Mouse (Mus musculus) midbrain, embryonic 14.5 days (tissue): ENCODE measurements around the gene Ube2ql1. TPM values are rescaled to one million over a fixed set of nuclear protein-coding genes. Genes with fewer than 3 reads are reported as not detected.

Source experiments
- ATAC-seq: fragments of 200-750 bp; cut with Nextera tagmentation; 2 replicates; pipeline ENCODE4 v1.8.0; 2017; ENCODE audit warnings: moderate number of reproducible peaks, moderate library complexity; ENCODE audit not compliant: low FRiP score, low TSS enrichment
- DNase-seq: peaks from one replicate; pipeline ENCODE4 v3.0.0-alpha.2; 2015
- H3K27ac ChIP-seq: fragments of 300-500 bp; sonication (generic); replicated peaks from 2 replicates; pipeline ENCODE4 v1.5.1; 2014; ENCODE audit warnings: mild to moderate bottlenecking, low read depth, low read length, moderate library complexity
- H3K27me3 ChIP-seq: fragments of 300-500 bp; sonication (generic); 2 replicates; pipeline ENCODE4 v1.6.1; 2014; ENCODE audit warnings: low read length, control low read depth, mixed read lengths; ENCODE audit not compliant: control insufficient read depth, insufficient read depth
- H3K36me3 ChIP-seq: fragments of 300-500 bp; sonication (generic); 2 replicates; pipeline ENCODE4 v1.6.1; 2014; ENCODE audit warnings: low read length, control low read depth; ENCODE audit not compliant: control insufficient read depth, insufficient read depth
- H3K4me1 ChIP-seq: fragments of 300-500 bp; sonication (generic); 2 replicates; pipeline ENCODE4 v1.6.1; 2014; ENCODE audit warnings: mild to moderate bottlenecking, antibody characterized with exemption, low read length, control low read depth; ENCODE audit not compliant: control insufficient read depth, insufficient read depth
- H3K4me2 ChIP-seq: fragments of 300-500 bp; sonication (generic); 2 replicates; pipeline ENCODE4 v1.6.1; 2014; ENCODE audit warnings: mild to moderate bottlenecking, low read length, moderate library complexity
- H3K4me3 ChIP-seq: fragments of 300-500 bp; sonication (generic); replicated peaks from 2 replicates; pipeline ENCODE4 v1.5.1; 2014; ENCODE audit warnings: low read depth, low read length
- H3K9ac ChIP-seq: fragments of 300-500 bp; sonication (generic); replicated peaks from 2 replicates; pipeline ENCODE4 v1.6.1; 2014; ENCODE audit warnings: mild to moderate bottlenecking, low read length, moderate library complexity
- H3K9me3 ChIP-seq: fragments of 300-500 bp; sonication (generic); 2 replicates; pipeline ENCODE4 v1.6.1; 2016; ENCODE audit warnings: low read length, control low read depth, mixed read lengths; ENCODE audit not compliant: control insufficient read depth
- WGBS: fragments of 180-500 bp; shearing (Covaris S2); extraction: QIAGEN DNeasy Blood & Tissue Kit; methylation state at CpG from one replicate; pipeline ENCODE4 v1.1.7; 2014; 5-methylcytosine and 5-hydroxymethylcytosine counted together
- polyA plus RNA-seq: library from polyadenylated mRNA; unstranded; fragments of >200 nt; fragmentation: Nextera tagmentation; extraction: Ambion mirVana; gene quantifications from 2 replicates; pipeline ENCODE4 v1.2.1, GENCODE M21; 2014

The Ube2ql1 gene
- polyA plus RNA-seq, 1 experiment from 2014 or later, result 34.4 TPM

DNA sequence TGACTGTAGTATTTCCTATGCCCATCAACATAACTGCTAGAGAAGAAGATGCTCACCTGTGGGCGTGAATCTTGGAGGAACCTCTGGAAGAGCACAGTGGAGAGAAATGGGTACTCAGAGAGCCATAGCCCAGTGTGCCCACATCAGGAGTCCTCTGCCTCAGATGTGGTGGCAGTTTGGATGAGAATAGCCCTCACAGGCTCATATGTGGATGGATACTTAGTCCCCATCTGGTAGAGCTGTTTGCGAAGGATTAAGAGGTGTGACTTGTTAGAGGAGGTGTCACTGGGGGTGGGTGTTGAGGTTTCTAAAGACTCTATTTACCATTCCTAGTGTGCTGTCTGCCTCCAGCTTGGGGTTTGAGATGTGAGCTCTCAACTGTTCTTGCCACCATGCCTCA is 13.2 kb upstream of the Ube2ql1 start:
- Histone ChIP-seq H3K9ac (no peak overlapping the region), H3K4me1 (no peaks in the 10 kb centered on the region), H3K27ac (no peak overlapping the region), H3K27me3 (no peaks in the 10 kb centered on the region), H3K4me3 (no peak overlapping the region), H3K9me3 (no peaks in the 10 kb centered on the region), H3K36me3 (no peaks in the 10 kb centered on the region), H3K4me2 (no peak overlapping the region)
- DNase-seq, result no peak
- 87% methylated on average over 2 of the region's 2 CpGs for WGBS
- ATAC-seq, result no peak

DNA sequence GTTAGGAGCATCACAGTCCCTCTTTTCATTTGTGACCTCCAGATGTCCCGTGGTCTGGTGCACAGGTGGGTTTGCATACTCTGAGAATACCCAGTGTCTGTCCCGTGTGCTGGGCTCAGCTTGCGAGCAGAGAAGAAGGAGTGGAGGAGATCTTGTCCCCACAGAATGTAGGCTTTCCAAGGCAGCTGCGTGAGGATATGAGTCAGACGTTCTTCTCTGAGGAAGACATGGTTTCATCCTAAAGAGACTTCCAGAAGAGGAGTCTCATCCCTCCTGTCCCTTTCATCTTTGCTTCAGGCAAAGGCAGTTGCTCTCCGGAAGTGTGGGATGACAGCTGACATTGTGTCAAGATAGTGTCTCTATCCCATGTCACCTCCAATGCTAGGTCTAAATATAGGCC is 11.8 kb upstream of the Ube2ql1 start:
- 87% methylated on average over 6 of the region's 6 CpGs for WGBS
- H3K9me3 ChIP-seq, result no peaks in the 10 kb centered on the region

DNA sequence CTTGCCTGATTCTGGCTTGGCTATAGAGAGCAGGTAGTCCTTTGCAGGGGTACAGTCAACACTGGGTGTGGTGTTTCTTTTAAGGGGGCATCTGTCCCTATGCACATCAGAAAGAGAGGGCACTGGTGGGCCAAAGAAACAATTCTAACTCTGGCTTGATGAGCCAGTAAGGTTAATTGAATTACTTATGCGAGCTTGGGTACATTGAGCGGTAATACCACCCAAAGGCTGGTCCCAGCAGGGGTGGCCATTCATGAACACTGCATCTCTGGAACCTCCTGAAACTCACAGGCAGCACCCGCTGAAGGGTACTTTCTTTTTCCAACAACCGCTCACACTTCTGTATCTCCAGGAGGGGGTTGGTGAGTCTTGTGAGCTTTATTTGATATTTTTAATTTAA is 9.1 kb upstream of the Ube2ql1 start:
- DNase-seq, result no peak

More for the DNA sequence above, 11.8 kb upstream of the Ube2ql1 start:
- Histone ChIP-seq H3K27me3 (no peaks in the 10 kb centered on the region), H3K4me3 (no peak overlapping the region), H3K36me3 (no peaks in the 10 kb centered on the region), H3K27ac (no peak overlapping the region), H3K9ac (no peak overlapping the region), H3K4me2 (no peak overlapping the region), H3K4me1 (no peaks in the 10 kb centered on the region)
- DNase-seq (no peak), ATAC-seq (no peak)

DNA sequence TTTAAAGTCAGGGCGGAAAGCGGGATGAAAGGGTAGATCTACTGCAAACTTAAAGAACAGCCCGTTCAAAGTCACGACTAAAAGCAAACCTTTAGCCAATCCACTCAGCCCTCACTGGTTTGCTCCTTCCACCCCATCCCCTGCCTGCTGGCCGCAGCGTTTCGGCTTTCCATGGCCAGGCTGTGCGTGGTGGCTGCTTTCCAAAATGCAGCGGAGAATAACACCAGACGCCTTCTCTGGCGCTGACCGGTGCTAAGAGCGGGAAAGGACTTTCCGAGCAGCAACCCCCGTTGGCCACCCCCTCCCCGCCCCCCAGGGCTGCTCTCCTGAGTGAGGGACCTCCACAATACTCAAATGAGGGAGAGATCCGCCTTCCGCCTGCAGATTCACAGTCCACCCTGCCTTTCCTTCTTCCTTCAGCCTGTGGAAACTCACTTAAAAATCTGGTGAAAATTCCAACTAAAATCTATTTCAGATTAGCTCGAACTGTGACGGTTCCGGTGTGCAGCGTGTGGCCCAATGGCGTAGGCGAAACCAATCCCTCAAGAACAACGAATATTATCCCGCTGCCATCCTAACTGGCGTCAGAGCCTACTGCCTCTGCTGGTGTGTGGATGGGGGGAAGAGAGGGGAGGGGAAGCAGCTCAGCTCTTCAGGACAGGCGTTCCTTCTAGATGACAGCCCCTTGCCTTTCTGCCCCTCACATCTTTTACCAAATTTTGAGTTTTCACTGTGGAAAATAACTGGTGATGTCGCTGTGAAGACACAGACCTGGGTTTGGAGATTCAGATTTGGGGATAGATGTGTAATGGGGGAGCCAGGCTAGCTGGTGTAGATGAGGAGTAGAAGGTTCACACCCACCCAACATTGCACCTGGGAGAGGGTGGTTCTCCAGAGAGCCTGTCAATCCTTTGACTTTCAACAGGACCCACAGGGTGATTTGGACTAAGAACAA is 919 bp upstream of the Ube2ql1 start:
- Histone ChIP-seq H3K4me3 (peak overlapping the region; percentile 84), H3K9ac (peak overlapping the region; percentile 95), H3K27me3 (no peaks in the 10 kb centered on the region), H3K36me3 (no peaks in the 10 kb centered on the region), H3K4me1 (peaks cover 15% of the 10 kb centered on the region), H3K4me2 (peak overlapping the region; percentile 89), H3K9me3 (no peaks in the 10 kb centered on the region), H3K27ac (peak overlapping the region; percentile 96)
- under 1% methylated on average over 29 of the region's 29 CpGs for WGBS
- DNase-seq (peak; percentile 79), ATAC-seq (peak; percentile 25; the same call in 1 of the 2 replicates)

More for the DNA sequence above, 9.1 kb upstream of the Ube2ql1 start:
- H3K4me3 ChIP-seq, result no peak overlapping the region
- no peaks in the 10 kb centered on the region for H3K9me3 ChIP-seq
- H3K9ac ChIP-seq, result no peak overlapping the region
- no peaks in the 10 kb centered on the region for H3K27me3 ChIP-seq
- H3K4me2 ChIP-seq, result no peak overlapping the region
- H3K36me3 ChIP-seq, result no peaks in the 10 kb centered on the region
- no peak overlapping the region for H3K27ac ChIP-seq
- no peak for ATAC-seq
- H3K4me1 ChIP-seq, result no peaks in the 10 kb centered on the region
- 58% methylated on average over 4 of the region's 4 CpGs for WGBS

DNA sequence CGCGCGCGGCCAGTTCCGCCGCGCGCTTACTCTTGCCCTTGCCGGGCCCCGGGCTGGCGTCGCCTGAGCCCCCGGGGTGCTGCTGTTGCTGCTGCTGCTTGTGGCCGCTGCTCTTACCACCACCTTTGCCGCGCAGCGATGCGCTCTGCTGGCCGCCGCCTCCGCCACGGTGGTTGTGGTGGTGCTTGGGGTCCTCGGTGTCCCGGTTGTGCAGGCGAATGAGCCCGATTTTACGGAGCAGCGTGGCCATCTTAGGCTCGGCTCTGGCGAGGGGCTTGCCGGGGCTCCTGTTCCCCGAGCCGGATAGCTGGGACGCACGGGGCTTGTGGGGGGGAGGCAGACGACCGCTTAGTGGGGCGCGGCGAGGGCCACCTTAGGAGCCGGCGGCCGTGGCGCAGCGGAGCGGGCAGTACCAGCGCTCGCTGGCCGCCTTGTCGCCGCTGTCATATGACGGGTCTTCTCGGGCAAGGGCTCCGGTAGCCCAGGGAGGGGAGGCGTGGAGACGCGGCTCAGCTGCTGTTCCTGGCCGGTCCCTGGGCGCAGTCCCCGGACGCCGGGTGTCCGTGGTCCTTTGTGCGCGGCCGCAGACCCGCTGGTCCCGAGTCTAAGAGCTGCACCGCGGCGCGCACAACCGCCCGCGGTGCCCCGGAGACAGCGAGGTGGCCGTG is 464 bp downstream of the Ube2ql1 start:
- H3K4me3 ChIP-seq, result peak overlapping the region; percentile 84
- peak overlapping the region; percentile 95 for H3K9ac ChIP-seq
- peak overlapping the region; percentile 96 for H3K27ac ChIP-seq
- WGBS, result under 1% methylated on average over 77 of the region's 78 CpGs
- DNase-seq (peak; percentile 73), ATAC-seq (peak; percentile 72)
- H3K9me3 ChIP-seq, result no peaks in the 10 kb centered on the region
- H3K36me3 ChIP-seq, result peaks cover 2% of the 10 kb centered on the region; the same call in 1 of the 2 replicates
- no peaks in the 10 kb centered on the region for H3K27me3 ChIP-seq
- peak overlapping the region; percentile 89 for H3K4me2 ChIP-seq
- H3K4me1 ChIP-seq, result peaks cover 25% of the 10 kb centered on the region

DNA sequence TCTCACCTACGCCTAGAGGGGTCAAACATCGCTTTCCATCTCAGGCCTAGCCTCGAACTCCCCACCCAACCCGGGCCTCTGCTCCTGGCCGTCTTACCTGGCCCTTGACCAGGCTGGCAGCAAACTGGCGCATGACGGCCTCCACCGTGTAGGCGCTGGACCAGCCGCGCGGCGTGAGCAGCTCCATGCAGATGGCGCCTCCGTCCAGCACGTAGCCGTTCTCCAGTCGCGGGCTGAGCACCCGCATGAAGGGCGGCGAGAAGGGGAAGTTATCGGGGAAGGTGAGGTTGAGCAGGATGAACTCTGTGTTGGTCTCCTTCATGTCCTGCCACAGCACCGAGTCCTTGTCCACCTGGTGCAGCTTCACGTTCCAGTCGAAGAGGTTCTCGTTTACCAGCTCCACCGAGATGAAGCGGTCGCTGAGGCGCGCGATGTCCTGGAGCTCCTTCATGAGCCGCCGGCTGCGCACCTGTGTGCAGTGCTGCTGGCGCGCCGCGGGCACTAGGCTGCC is 1.2 kb downstream of the Ube2ql1 start:
- ATAC-seq (no peak), DNase-seq (peak; percentile 75)
- Histone ChIP-seq H3K9me3 (no peaks in the 10 kb centered on the region), H3K4me3 (peak overlapping the region; percentile 84), H3K4me1 (peaks cover 27% of the 10 kb centered on the region), H3K27ac (peak overlapping the region; percentile 96), H3K4me2 (peak overlapping the region; percentile 89), H3K9ac (peak overlapping the region; percentile 95), H3K27me3 (no peaks in the 10 kb centered on the region), H3K36me3 (peaks cover 2% of the 10 kb centered on the region; the same call in 1 of the 2 replicates)
- under 1% methylated on average over 40 of the region's 40 CpGs for WGBS

DNA sequence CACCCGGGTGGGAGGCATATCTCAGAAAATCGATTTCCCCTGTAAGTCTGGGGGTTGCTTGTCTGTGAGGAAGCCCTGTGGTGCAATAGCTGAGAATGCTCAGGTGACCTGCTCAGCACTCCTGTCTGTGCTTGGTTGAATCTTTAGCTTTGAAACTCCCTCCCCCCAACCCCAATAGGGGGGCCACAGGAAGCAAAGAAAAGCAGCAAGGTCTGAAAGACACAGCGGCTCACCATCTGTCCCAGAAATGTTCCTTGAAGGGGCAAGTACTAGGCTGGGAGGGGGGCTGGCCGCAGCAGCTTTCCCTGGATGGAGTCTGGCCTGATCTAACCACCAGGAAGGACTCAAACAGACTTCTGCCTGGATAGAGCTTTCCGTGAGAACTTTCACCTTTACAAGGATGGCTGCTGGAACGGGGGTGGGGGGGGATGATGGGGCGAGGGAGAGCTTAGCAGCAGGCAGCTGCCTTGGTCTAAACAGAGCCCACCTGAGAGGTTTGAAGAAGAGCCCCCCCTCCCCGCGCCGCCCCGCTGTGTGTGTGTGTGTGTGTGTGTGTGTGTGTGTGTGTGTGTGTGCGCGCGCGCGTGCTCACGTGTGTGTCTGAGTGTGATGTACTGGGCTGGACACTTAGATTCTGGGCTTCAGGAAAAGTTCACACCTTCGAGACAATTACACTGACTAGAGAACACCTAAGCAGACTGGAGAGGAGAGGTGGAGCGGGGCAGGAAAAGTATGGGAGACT is 2.1 kb downstream of the Ube2ql1 start:
- H3K4me3 ChIP-seq, result peak overlapping the region; percentile 84
- peaks cover 3% of the 10 kb centered on the region for H3K36me3 ChIP-seq
- no peaks in the 10 kb centered on the region for H3K27me3 ChIP-seq
- H3K27ac ChIP-seq, result peak overlapping the region; percentile 96
- peaks cover 27% of the 10 kb centered on the region for H3K4me1 ChIP-seq
- H3K9me3 ChIP-seq, result no peaks in the 10 kb centered on the region
- DNase-seq (peak; percentile 19), ATAC-seq (no peak)
- 9% methylated on average over 15 of the region's 19 CpGs for WGBS
- peak overlapping the region; percentile 89 for H3K4me2 ChIP-seq
- peak overlapping the region; percentile 95 for H3K9ac ChIP-seq

DNA sequence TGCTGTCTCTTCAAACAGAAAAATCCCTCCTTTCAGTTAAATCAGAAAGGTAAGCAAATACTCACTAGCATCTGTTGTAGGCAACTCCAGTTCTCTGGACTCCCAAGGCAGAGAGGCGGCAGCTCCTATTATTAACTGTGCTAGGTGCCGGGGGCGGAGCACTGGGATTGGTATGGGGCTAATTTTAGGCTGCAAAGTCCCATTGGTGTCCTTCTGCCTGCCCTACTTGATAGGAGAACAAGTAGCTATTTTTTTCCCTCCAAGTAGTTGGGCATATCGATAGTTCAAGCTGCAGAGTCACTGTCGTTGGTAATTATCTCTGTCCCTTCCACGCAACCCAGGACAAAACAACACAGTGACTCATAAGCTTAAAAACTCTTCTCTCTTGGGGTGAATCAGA is 7.1 kb downstream of the Ube2ql1 start:
- Histone ChIP-seq H3K9me3 (no peaks in the 10 kb centered on the region), H3K9ac (no peak overlapping the region), H3K4me1 (peaks cover 35% of the 10 kb centered on the region), H3K36me3 (peaks cover 27% of the 10 kb centered on the region), H3K27ac (no peak overlapping the region), H3K4me3 (no peak overlapping the region), H3K27me3 (no peaks in the 10 kb centered on the region), H3K4me2 (no peak overlapping the region)
- 96% methylated on average over 6 of the region's 6 CpGs for WGBS
- ATAC-seq, result no peak
- no peak for DNase-seq
